Mouse (Mus musculus): ENCODE measurements at regions not wholly inside any gene's neighbourhood (a gene's known extent, or its start where the extent isn't known, plus 50 kb on each side); places are given as distances from the start of the nearest gene placed in this dataset.
A peak's percentile ranks its signal among the peaks of the same experiment; 100 is the strongest.
"Not testable (repeated sequence)": the region's sequence is repeated elsewhere in the genome, so short reads cannot be mapped to it uniquely, and the experiment has no call there.

DNA sequence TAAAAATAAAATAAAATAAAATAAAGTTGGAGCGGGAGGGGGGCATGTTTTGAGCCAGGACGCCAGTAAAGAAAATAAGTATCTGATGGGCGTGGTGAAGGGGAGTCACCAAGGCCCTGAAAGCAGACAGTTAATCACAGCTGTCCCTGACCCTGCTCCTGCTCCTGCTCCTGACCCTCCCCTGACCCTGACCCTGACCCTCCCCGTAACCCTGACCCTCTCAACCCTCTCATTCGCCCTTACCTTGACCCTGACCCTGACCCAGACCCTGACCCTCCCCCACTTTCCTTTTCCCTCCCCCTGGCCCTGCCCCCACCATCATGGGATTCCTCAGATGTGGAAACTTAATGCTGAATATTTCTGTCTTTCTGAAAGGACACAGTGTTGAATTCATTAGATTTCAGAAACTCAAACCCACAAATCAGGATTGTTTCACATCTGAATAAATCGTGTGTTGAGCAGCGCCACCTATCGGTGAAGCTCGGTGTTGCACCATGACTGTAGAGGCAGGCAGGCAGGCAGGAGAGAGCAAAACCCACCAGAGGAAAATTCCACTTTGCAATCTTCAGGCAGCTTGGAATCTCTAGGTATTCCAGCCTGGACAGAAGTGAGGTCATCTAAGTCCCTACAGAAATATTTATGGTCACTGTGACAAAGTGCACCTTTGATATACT, 145.9 kb upstream of the Rhobtb1 start:
- TF ChIP-seq CTCF (IDR thresholded peaks at IDR 0.05; ENCODE audit: extremely low read depth, insufficient read length, insufficient replicate concordance, low read depth, low read length) (peak; percentile 75; the same call in 1 of the 2 replicates), POLR2A (IDR thresholded peaks at IDR 0.05; ENCODE audit: low read depth, low read length) (no peak)
- Histone ChIP-seq H3K4me3 (ENCODE audit: low read depth, low read length) (no peak overlapping the region), H3K27ac (ENCODE audit: insufficient read depth, low read depth, low read length) (no peak overlapping the region), H3K4me1 (ENCODE audit: control insufficient read depth, insufficient read depth, insufficient read length, low read length) (no peaks in the 10 kb centered on the region), H3K27me3 (ENCODE audit: control insufficient read depth, insufficient read depth, low read length) (no peaks in the 10 kb centered on the region), H3K36me3 (ENCODE audit: control insufficient read depth, insufficient read depth, low read length) (no peaks in the 10 kb centered on the region)
- 43% methylated on average over 9 of the region's 9 CpGs for WGBS

DNA sequence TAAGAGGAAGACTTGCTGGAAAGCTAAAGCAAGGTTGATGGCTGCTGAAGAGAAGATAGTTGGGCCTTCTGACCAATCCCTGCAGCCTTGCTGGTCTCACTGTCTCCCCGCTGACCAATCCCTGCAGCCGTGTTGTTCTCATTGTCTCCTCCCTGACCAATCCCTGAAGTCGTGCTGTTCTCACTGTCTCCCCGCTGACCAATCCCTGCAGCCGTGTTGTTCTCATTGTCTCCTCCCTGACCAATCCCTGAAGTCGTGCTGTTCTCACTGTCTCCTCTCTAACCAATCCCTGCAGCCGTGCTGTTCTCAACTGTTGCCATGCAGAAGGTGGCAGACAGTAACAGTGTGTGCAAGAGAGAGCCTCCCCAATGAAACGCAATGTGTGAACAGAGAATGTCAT, 142.6 kb upstream of the Rhobtb1 start:
- H3K4me3 ChIP-seq (ENCODE audit: low read depth, low read length); H3K4me1 ChIP-seq (ENCODE audit: control insufficient read depth, insufficient read depth, insufficient read length, low read length); H3K27me3 ChIP-seq (ENCODE audit: control insufficient read depth, insufficient read depth, low read length); H3K36me3 ChIP-seq (ENCODE audit: control insufficient read depth, insufficient read depth, low read length); H3K27ac ChIP-seq (ENCODE audit: insufficient read depth, low read depth, low read length): not testable (repeated sequence)
- WGBS = 86% methylated on average over 8 of the region's 8 CpGs

DNA sequence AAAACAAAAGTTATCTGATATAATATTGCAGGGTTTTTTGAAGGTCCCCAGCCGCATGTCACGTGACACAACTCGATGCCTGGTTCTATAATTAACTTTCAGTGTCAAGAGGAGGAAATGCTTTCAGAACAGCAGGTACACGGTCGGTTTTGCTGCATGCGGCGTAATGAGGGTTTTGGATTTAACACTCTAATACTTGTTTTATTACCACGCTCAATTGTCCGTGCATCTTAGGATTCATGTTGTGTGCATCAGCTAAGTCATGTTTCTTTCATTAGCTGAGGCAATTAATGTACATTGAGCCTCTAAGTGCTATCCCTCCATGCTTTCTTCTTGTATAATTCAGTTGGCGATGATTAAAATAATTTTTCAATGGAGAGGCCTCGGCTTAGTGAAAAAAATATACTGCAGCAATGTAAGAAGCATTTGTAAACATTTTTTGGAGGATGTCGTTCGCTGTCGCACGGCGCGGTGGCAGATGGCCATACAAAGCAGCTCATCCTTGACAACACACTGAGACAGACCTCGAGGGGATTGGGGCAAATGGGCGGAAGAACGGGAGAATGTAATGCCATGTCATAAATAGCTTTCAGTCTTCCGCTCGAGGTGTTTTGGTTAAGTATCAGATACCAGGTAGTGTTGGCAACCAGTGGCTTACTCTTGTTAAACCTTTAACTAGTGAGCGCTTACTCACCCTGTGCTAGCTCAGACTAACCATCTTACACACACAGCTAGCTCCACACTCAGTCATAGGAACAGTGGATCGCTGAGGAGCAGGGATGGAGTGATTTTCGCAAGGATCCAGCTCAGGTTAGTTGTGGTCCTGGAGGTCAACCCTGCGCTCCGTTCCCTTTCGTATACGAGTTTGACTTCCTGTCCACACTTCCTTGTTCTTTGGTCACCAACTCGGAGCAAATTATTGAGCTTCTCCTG, 130.2 kb upstream of the Rhobtb1 start:
- Histone ChIP-seq H3K4me3 (ENCODE audit: low read depth, low read length) (no peak overlapping the region), H3K36me3 (ENCODE audit: control insufficient read depth, insufficient read depth, low read length) (no peaks in the 10 kb centered on the region)
- 62% methylated on average over 30 of the region's 30 CpGs for WGBS

DNA sequence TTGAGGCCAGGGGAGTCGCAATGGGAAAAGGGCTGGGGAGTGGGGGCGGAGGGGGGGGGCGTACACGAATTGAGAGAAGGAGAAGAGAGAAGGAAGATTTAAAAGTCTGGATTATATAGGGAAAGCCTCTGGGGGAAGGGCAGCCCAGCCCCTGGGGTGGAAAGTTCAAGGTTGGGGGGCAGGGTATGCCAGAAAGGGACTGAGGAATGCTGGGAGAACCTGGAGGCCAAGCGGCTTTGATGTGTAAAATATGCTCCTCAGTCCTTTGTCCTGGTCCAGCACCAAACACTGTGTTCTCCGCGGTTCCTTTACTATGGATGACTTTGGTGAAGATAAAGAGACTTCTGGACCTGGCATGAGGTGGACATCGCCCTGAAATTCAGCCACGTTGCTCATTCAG, 117.8 kb upstream of the Rhobtb1 start:
- TF ChIP-seq POLR2A (IDR thresholded peaks at IDR 0.05; ENCODE audit: low read depth, low read length) (no peak), CTCF (IDR thresholded peaks at IDR 0.05; ENCODE audit: extremely low read depth, insufficient read length, insufficient replicate concordance, low read depth, low read length) (no peak)
- no peak overlapping the region for H3K27ac ChIP-seq (ENCODE audit: insufficient read depth, low read depth, low read length)
- H3K27me3 ChIP-seq (ENCODE audit: control insufficient read depth, insufficient read depth, low read length) = no peaks in the 10 kb centered on the region
- H3K4me1 ChIP-seq (ENCODE audit: control insufficient read depth, insufficient read depth, insufficient read length, low read length) = no peaks in the 10 kb centered on the region
- H3K36me3 ChIP-seq (ENCODE audit: control insufficient read depth, insufficient read depth, low read length) = no peaks in the 10 kb centered on the region
- WGBS = 84% methylated on average over 9 of the region's 9 CpGs
- H3K4me3 ChIP-seq (ENCODE audit: low read depth, low read length) = no peak overlapping the region

More for the DNA sequence above, 130.2 kb upstream of the Rhobtb1 start:
- Histone ChIP-seq H3K27ac (ENCODE audit: insufficient read depth, low read depth, low read length) (no peak overlapping the region), H3K4me1 (ENCODE audit: control insufficient read depth, insufficient read depth, insufficient read length, low read length) (no peaks in the 10 kb centered on the region), H3K27me3 (ENCODE audit: control insufficient read depth, insufficient read depth, low read length) (no peaks in the 10 kb centered on the region; the same call in 1 of the 2 replicates)
- no peak for TF ChIP-seq CTCF (IDR thresholded peaks at IDR 0.05; ENCODE audit: extremely low read depth, insufficient read length, insufficient replicate concordance, low read depth, low read length)
- TF ChIP-seq POLR2A (IDR thresholded peaks at IDR 0.05; ENCODE audit: low read depth, low read length) = no peak

DNA sequence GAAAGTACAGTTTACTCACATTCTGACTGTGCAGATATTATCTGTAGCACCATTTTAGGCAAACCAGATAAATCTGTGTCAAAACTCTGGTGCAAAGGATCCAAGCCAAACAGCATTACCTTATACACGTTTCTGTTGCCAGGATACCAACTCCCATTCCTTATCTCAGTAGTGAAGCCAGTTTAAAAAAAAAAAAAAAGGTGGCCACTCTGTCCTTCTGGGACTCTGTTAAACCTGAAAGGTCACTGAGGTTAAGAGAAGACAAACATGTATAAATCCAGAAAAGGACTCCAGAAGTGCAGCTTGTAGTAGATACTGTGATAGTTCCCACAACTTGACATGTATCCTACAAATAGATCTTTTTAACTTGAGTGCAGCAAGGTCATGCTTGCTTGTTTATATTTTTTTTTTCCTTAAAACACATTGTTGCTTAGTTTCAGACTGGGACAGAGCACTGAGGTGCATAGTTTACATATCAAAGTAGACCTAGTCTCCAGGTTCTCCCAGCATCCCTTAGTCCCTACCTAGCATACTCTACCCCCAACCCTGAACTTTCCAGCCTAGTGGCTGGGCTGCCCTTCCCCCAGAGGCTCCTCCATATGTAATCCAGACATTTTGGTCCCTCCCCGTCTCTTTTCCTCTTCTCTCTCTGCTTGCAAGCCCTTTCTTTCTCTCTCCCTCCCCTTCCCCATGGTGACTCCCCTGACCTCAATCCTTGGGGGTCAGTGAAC, 116.7 kb upstream of the Rhobtb1 start:
- Histone ChIP-seq H3K4me3 (ENCODE audit: low read depth, low read length) (no peak overlapping the region), H3K36me3 (ENCODE audit: control insufficient read depth, insufficient read depth, low read length) (no peaks in the 10 kb centered on the region), H3K4me1 (ENCODE audit: control insufficient read depth, insufficient read depth, insufficient read length, low read length) (no peaks in the 10 kb centered on the region), H3K27ac (ENCODE audit: insufficient read depth, low read depth, low read length) (no peak overlapping the region), H3K27me3 (ENCODE audit: control insufficient read depth, insufficient read depth, low read length) (no peaks in the 10 kb centered on the region)
- WGBS = 43% methylated on average over 2 of the region's 2 CpGs
- TF ChIP-seq CTCF (IDR thresholded peaks at IDR 0.05; ENCODE audit: extremely low read depth, insufficient read length, insufficient replicate concordance, low read depth, low read length) (no peak), POLR2A (IDR thresholded peaks at IDR 0.05; ENCODE audit: low read depth, low read length) (no peak)

DNA sequence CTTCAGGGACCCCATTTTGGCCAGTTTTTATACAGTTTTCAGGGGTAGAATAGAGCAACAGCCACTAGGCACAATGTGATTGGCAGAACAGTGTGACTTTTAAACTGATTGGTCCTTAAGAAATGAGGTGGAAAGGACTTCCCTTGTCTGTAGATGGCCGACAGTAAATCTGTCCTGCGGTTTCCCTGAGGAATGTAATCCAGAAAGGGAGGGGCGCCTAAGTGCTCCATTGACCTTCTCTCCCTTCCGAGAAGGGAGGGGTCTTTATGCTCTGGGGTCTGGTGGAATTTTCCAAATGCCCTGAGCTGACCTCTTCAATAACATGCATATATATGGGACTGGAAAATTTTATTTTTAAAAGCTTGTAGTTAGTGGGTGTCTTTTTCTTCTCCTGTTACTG, 115.7 kb upstream of the Rhobtb1 start:
- H3K27ac ChIP-seq (ENCODE audit: insufficient read depth, low read depth, low read length); H3K36me3 ChIP-seq (ENCODE audit: control insufficient read depth, insufficient read depth, low read length); H3K4me1 ChIP-seq (ENCODE audit: control insufficient read depth, insufficient read depth, insufficient read length, low read length); H3K4me3 ChIP-seq (ENCODE audit: low read depth, low read length); H3K27me3 ChIP-seq (ENCODE audit: control insufficient read depth, insufficient read depth, low read length): not testable (repeated sequence)
- 77% methylated on average over 4 of the region's 4 CpGs for WGBS

DNA sequence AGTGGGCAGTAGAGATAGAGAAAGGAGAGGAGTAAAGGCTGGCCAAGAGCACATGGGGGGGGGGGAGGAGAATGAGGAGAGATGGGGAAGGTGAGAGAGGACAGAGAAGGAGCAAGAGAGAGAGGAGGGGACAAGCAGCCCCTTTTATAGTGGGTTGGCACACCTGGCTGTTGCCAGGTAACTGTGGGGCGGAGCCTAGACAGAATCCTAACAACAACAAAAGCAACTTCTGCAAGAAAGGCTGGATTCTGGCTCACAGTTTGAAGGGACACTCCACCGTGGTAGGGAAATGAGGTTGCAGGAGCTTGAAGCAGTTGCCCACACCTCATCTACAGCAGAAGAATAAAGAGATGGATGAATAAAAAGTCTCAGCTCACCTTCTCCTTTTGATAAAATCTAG, 115.1 kb upstream of the Rhobtb1 start:
- Histone ChIP-seq H3K36me3 (ENCODE audit: control insufficient read depth, insufficient read depth, low read length) (no peaks in the 10 kb centered on the region), H3K27me3 (ENCODE audit: control insufficient read depth, insufficient read depth, low read length) (no peaks in the 10 kb centered on the region), H3K4me3 (ENCODE audit: low read depth, low read length) (no peak overlapping the region), H3K4me1 (ENCODE audit: control insufficient read depth, insufficient read depth, insufficient read length, low read length) (no peaks in the 10 kb centered on the region), H3K27ac (ENCODE audit: insufficient read depth, low read depth, low read length) (no peak overlapping the region)
- 88% methylated on average over 2 of the region's 2 CpGs for WGBS
- no peak for TF ChIP-seq CTCF (IDR thresholded peaks at IDR 0.05; ENCODE audit: extremely low read depth, insufficient read length, insufficient replicate concordance, low read depth, low read length)
- no peak for TF ChIP-seq POLR2A (IDR thresholded peaks at IDR 0.05; ENCODE audit: low read depth, low read length)
